Mouse (Mus musculus) kidney, adult 2 months (tissue): ENCODE data around the gene Spp1. TPM values are rescaled to one million over a fixed set of nuclear protein-coding genes. Genes with fewer than 3 reads are reported as not detected.

Experiments used
- DNase-seq: peaks from one replicate; pipeline ENCODE4 v3.0.0; 2021
- H3K27ac ChIP-seq: fragments of 200-500 bp; 2 replicates; pipeline ENCODE4 v1.5.1; 2012; ENCODE audit warnings: low read depth, low read length, control low read depth, inconsistent platforms; ENCODE audit not compliant: insufficient read depth
- H3K27me3 ChIP-seq: fragments of 200-500 bp; replicated peaks from 2 replicates; pipeline ENCODE4 v1.6.1; 2012; ENCODE audit warnings: mild to moderate bottlenecking, moderate library complexity, low read length, inconsistent platforms; ENCODE audit not compliant: control insufficient read depth, insufficient read depth
- H3K36me3 ChIP-seq: fragments of 200-500 bp; 2 replicates; pipeline ENCODE4 v1.6.1; 2012; ENCODE audit warnings: mild to moderate bottlenecking, moderate library complexity, low read length, inconsistent platforms; ENCODE audit not compliant: control insufficient read depth, insufficient read depth
- H3K4me1 ChIP-seq: fragments of 200-500 bp; 2 replicates; pipeline ENCODE4 v1.6.1; 2011; ENCODE audit warnings: low read length; ENCODE audit not compliant: control insufficient read depth, insufficient read depth
- H3K4me3 ChIP-seq: fragments of 200-500 bp; 2 replicates; pipeline ENCODE4 v1.5.1; 2011; ENCODE audit warnings: mild to moderate bottlenecking, low read depth, low read length, control low read depth; ENCODE audit not compliant: insufficient read depth
- CTCF ChIP-seq: fragments of 200-500 bp; conservative IDR thresholded peaks from 2 replicates; pipeline ENCODE4 v1.5.1; 2011; ENCODE audit warnings: low read depth, mild to moderate bottlenecking, control low read depth, low read length, moderate library complexity, mixed read lengths; ENCODE audit not compliant: insufficient read depth, insufficient read length
- POLR2A ChIP-seq: fragments of 200-500 bp; IDR thresholded peaks from one replicate; pipeline ENCODE4 v1.6.1; 2011; ENCODE audit warnings: low read depth, low read length, control low read depth
- WGBS: fragments of 180-500 bp; shearing (Covaris S2); methylation state at CpG from one replicate; pipeline ENCODE4 v1.1.7; 2018; 5-methylcytosine and 5-hydroxymethylcytosine counted together
- polyA plus RNA-seq: library from polyadenylated mRNA; depleted of rRNA; stranded (reverse); fragments of >200 nt; gene quantifications from 2 replicates; pipeline ENCODE4 v1.2.3, GENCODE M21; 2012

The Spp1 gene
- polyA plus RNA-seq, 1 experiment, result 1,966 TPM

DNA sequence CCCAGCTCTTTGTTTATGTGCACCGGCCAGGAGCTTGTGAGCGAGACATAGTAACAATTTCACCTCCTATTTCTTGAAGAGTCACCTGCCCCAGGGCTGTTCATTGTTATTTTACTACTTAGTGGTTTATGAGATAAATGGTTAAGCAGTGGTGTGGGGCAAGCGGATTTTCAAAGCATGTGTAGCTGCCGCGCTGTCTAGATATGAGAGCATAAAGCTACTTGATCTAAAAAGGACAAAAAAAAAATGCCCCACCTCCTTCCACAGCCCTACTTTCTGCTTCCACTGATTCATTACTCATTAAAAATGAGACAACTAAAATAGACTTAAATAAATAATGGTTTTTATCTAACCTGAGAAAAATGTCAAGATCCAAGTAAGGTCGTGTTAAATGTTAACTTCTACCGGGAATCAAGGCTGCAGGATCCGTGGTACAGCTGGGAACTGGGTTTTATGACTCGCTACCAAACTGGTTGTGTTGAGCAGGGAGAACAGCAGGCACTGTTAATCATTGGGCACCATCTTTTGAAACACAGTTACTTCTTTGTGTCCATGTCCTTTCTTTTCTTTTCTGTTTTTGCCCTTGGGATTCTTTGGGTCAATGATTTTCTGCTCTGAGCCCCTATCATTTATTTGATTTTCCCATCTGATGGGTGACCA lies 35.5 kb upstream of the Spp1 start:
- Histone ChIP-seq H3K4me3 (no peak overlapping the region), H3K4me1 (peaks cover 18% of the 10 kb centered on the region; the same call in 1 of the 2 replicates), H3K27ac (peak overlapping the region; percentile 63), H3K27me3 (no peaks in the 10 kb centered on the region), H3K36me3 (no peaks in the 10 kb centered on the region)
- WGBS, result 27% methylated on average over 9 of the region's 9 CpGs
- TF ChIP-seq CTCF (no peak), POLR2A (no peak)
- DNase-seq, result peak; percentile 86

DNA sequence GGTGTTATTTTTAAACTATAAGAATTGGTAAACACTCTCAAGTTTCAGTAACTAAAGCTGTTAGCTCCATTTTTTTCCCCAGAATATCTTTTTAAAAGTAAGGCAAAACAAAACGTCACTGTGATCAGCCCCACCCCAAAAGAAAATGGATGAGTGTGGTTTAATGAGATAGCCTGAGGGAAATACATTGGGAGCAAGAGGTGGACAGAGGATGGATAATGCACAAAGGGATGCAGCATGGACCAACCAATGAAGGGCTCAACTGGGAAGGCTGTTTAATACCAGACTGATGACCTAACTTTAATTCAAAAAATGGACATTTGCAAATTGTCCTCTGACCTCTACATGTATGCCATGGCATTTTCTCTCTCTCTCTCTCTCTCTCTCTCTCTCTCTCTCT lies 34.9 kb upstream of the Spp1 start:
- Histone ChIP-seq H3K4me1 (peaks cover 18% of the 10 kb centered on the region; the same call in 1 of the 2 replicates), H3K27me3 (no peaks in the 10 kb centered on the region), H3K36me3 (no peaks in the 10 kb centered on the region), H3K4me3 (no peak overlapping the region), H3K27ac (peak overlapping the region; percentile 63)
- DNase-seq, result no peak
- TF ChIP-seq POLR2A, result no peak
- TF ChIP-seq CTCF, result no peak
- 29% methylated on average over 1 of the region's 1 CpGs for WGBS

GRCm38 (mm10) chr5:104402651-104403050 lies 32.3 kb upstream of the Spp1 start:
- no peak for TF ChIP-seq CTCF
- no peak for TF ChIP-seq POLR2A
- peaks cover 18% of the 10 kb centered on the region; the same call in 1 of the 2 replicates for H3K4me1 ChIP-seq
- no peaks in the 10 kb centered on the region for H3K36me3 ChIP-seq
- H3K4me3 ChIP-seq, result no peak overlapping the region
- no peak overlapping the region for H3K27ac ChIP-seq
- 62% methylated on average over 3 of the region's 3 CpGs for WGBS
- DNase-seq, result no peak
- H3K27me3 ChIP-seq, result no peaks in the 10 kb centered on the region

- Histone ChIP-seq H3K4me3 (no peak overlapping the region), H3K27me3 (no peaks in the 10 kb centered on the region), H3K27ac (no peak overlapping the region), H3K4me1 (peaks cover 16% of the 10 kb centered on the region; the same call in 1 of the 2 replicates), H3K36me3 (no peaks in the 10 kb centered on the region)
- WGBS, result 82% methylated on average over 3 of the region's 3 CpGs
- TF ChIP-seq CTCF (no peak), POLR2A (no peak)
- no peak for DNase-seq
Measured at GRCm38 (mm10) chr5:104403351-104403750, 31.6 kb upstream of the Spp1 start.

GRCm38 (mm10) chr5:104404551-104404950 lies 30.4 kb upstream of the Spp1 start:
- Histone ChIP-seq H3K36me3 (no peaks in the 10 kb centered on the region), H3K27ac (no peak overlapping the region), H3K27me3 (no peaks in the 10 kb centered on the region), H3K4me3 (no peak overlapping the region), H3K4me1 (peaks cover 7% of the 10 kb centered on the region; the same call in 1 of the 2 replicates)
- DNase-seq, result no peak
- no peak for TF ChIP-seq CTCF
- TF ChIP-seq POLR2A, result no peak
- 77% methylated on average over 7 of the region's 7 CpGs for WGBS

GRCm38 (mm10) chr5:104405051-104405450 lies 29.9 kb upstream of the Spp1 start:
- 84% methylated on average over 3 of the region's 3 CpGs for WGBS
- DNase-seq, result no peak

GRCm38 (mm10) chr5:104406756-104407155 lies 28.2 kb upstream of the Spp1 start:
- Histone ChIP-seq H3K27me3 (no peaks in the 10 kb centered on the region), H3K27ac (peak overlapping the region; percentile 5; the same call in 1 of the 2 replicates), H3K4me3 (no peak overlapping the region), H3K4me1 (no peaks in the 10 kb centered on the region), H3K36me3 (no peaks in the 10 kb centered on the region)
- DNase-seq, result peak; percentile 24
- 43% methylated on average over 3 of the region's 3 CpGs for WGBS
- no peak for TF ChIP-seq CTCF
- TF ChIP-seq POLR2A, result no peak

More at GRCm38 (mm10) chr5:104405051-104405450, 29.9 kb upstream of the Spp1 start:
- H3K4me1 ChIP-seq, result peaks cover 2% of the 10 kb centered on the region; the same call in 1 of the 2 replicates
- no peak for TF ChIP-seq POLR2A
- TF ChIP-seq CTCF, result no peak
- H3K4me3 ChIP-seq, result no peak overlapping the region
- no peaks in the 10 kb centered on the region for H3K36me3 ChIP-seq
- H3K27me3 ChIP-seq, result no peaks in the 10 kb centered on the region
- no peak overlapping the region for H3K27ac ChIP-seq
